Mouse (Mus musculus) myocyte (in vitro differentiated cells): ENCODE data around the gene Klk10.

ENCODE experiments used
- CEBPB ChIP-seq: IDR thresholded peaks from 2 replicates; pipeline ENCODE4 v1.6.1; 2011; ENCODE audit warnings: mild to moderate bottlenecking, moderate library complexity; ENCODE audit not compliant: poor library complexity, insufficient read depth, severe bottlenecking
- E2F4 ChIP-seq: IDR thresholded peaks from one replicate; pipeline ENCODE4 v1.6.1; 2011; ENCODE audit warnings: mild to moderate bottlenecking, control low read depth, moderate library complexity; ENCODE audit not compliant: insufficient read depth
- MAX ChIP-seq: IDR thresholded peaks from one replicate; pipeline ENCODE4 v1.6.1; 2011; ENCODE audit warnings: low read depth, mild to moderate bottlenecking, control low read depth
- MYOD1 ChIP-seq, 3 experiments: IDR thresholded peaks; one replicate each; pipeline ENCODE4 v1.6.1; 2011; ENCODE audit warnings: control low read depth in 2 of 3, low read depth in 2 of 3, mild to moderate bottlenecking in 2 of 3, moderate library complexity in 1 of 3; ENCODE audit not compliant: insufficient read length in 2 of 3, control insufficient read depth in 1 of 3
- MYOG ChIP-seq, 3 experiments: IDR thresholded peaks; one replicate each; pipeline ENCODE4 v1.6.1; 2011; ENCODE audit warnings: control low read depth in 2 of 3, low read depth in 2 of 3, mild to moderate bottlenecking in 2 of 3; ENCODE audit not compliant: insufficient read length in 2 of 3, control insufficient read depth in 1 of 3, insufficient read depth in 1 of 3
- POLR2A ChIP-seq: IDR thresholded peaks from one replicate; pipeline ENCODE4 v1.6.1; 2011; ENCODE audit warnings: low read depth, mild to moderate bottlenecking, control low read depth, moderate library complexity; ENCODE audit not compliant: insufficient read length
- POLR2AphosphoS2 ChIP-seq: IDR thresholded peaks from one replicate; pipeline ENCODE4 v1.6.1; 2011; ENCODE audit warnings: low read depth, control low read depth; ENCODE audit not compliant: insufficient read length
- REST ChIP-seq: IDR thresholded peaks from one replicate; pipeline ENCODE4 v1.6.1; 2011; ENCODE audit warnings: mild to moderate bottlenecking, control low read depth, moderate library complexity; ENCODE audit not compliant: insufficient read depth, insufficient read length
- SRF ChIP-seq: IDR thresholded peaks from one replicate; pipeline ENCODE4 v1.6.1; 2011; ENCODE audit warnings: low read depth; ENCODE audit not compliant: control insufficient read depth, insufficient read length
- TCF12 ChIP-seq: IDR thresholded peaks from one replicate; pipeline ENCODE4 v1.6.1; 2011; ENCODE audit warnings: mild to moderate bottlenecking, control low read depth; ENCODE audit not compliant: poor library complexity, insufficient read depth, severe bottlenecking
- TCF3 ChIP-seq: IDR thresholded peaks from one replicate; pipeline ENCODE4 v1.6.1; 2011; ENCODE audit warnings: low read depth, control low read depth; ENCODE audit not compliant: insufficient read length
- USF1 ChIP-seq: IDR thresholded peaks from one replicate; pipeline ENCODE4 v1.6.1; 2011; ENCODE audit warnings: low read depth, mild to moderate bottlenecking, control low read depth, moderate library complexity

DNA sequence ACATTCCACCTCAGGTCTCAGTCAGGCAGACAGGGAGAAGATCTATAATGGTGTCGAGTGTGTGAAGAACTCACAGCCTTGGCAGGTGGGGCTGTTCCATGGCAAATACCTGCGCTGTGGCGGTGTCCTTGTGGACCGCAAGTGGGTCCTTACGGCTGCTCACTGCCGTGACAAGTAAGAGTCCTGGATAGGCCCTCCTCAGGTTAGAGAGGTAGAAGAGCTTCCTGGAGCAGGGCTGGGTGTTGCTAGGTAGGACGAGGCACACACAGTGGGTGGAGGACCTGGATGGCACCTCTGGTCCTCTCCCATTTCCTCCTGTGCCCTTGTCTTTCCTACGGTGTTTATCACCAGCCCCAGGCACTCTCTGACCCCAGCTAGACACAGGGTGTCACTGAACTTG lies 11.2 kb upstream of the Klk10 start:
- TF ChIP-seq POLR2A (no peak), E2F4 (no peak), MYOD1 (IDR thresholded peaks at IDR 0.05; ENCODE audit: control insufficient read depth in 1 of 3, insufficient read length in 2 of 3, low read depth in 2 of 3) (no peak), USF1 (no peak), MYOG (IDR thresholded peaks at IDR 0.05; ENCODE audit: control insufficient read depth in 1 of 3, insufficient read depth in 1 of 3, insufficient read length in 2 of 3, low read depth in 2 of 3) (no peak), TCF12 (no peak), POLR2AphosphoS2 (no peak), MAX (no peak), REST (no peak), TCF3 (no peak), CEBPB (no peak), SRF (no peak)
